Mouse (Mus musculus) ES-Bruce4 (cell line): ENCODE measurements around the gene Wdfy3.

Experiments used
- CTCF ChIP-seq: IDR thresholded peaks from one replicate; pipeline ENCODE4 v1.8.1; 2011; ENCODE audit warnings: low read depth, low read length
- EP300 ChIP-seq: IDR thresholded peaks from 2 replicates; pipeline ENCODE4 v1.6.1; 2011; ENCODE audit warnings: low read depth, low read length; ENCODE audit not compliant: insufficient read depth
- POLR2A ChIP-seq: IDR thresholded peaks from one replicate; pipeline ENCODE4 v1.8.1; 2011; ENCODE audit warnings: low read length; ENCODE audit not compliant: insufficient read depth

GRCm38 (mm10) chr5:101949323-101949722 lies 120.4 kb downstream of the Wdfy3 start:
- TF ChIP-seq EP300 = peak; percentile 81; the same call in 1 of the 2 replicates
- TF ChIP-seq POLR2A = no peak
- TF ChIP-seq CTCF = no peak
